Mouse (Mus musculus) kidney, postnatal 0 days (tissue): ENCODE data around the gene Slc35g1. TPM values are rescaled to one million over a fixed set of nuclear protein-coding genes. Genes with fewer than 3 reads are reported as not detected.
A peak's percentile ranks its signal among the peaks of the same experiment; 100 is the strongest.

Experiments
- ATAC-seq: fragments of 200-750 bp; cut with Nextera tagmentation; replicated peaks from 2 replicates; pipeline ENCODE4 v1.8.0; 2017; ENCODE audit warnings: low read depth, moderate number of reproducible peaks, moderate TSS enrichment, moderate library complexity; ENCODE audit not compliant: low FRiP score
- DNase-seq: peaks from one replicate; pipeline ENCODE4 v3.0.0-alpha.2; 2016; ENCODE audit warnings: low spot score
- H3K27ac ChIP-seq: fragments of 300-500 bp; sonication (generic); 2 replicates; pipeline ENCODE4 v1.5.1; 2014; ENCODE audit warnings: mild to moderate bottlenecking
- H3K27me3 ChIP-seq: fragments of 300-500 bp; sonication (generic); 2 replicates; pipeline ENCODE4 v1.6.1; 2014; ENCODE audit warnings: low read length, mixed read lengths; ENCODE audit not compliant: insufficient read depth
- H3K36me3 ChIP-seq: fragments of 300-500 bp; sonication (generic); 2 replicates; pipeline ENCODE4 v1.6.1; 2014; ENCODE audit warnings: low read length, mixed read lengths; ENCODE audit not compliant: insufficient read depth
- H3K4me1 ChIP-seq: fragments of 300-500 bp; sonication (generic); replicated peaks from 2 replicates; pipeline ENCODE4 v1.6.1; 2014; ENCODE audit warnings: antibody characterized with exemption, low read length, mixed read lengths; ENCODE audit not compliant: insufficient read depth
- H3K4me2 ChIP-seq: fragments of 300-500 bp; sonication (generic); 2 replicates; pipeline ENCODE4 v1.6.1; 2014; ENCODE audit warnings: mild to moderate bottlenecking, low read length, moderate library complexity, mixed read lengths
- H3K4me3 ChIP-seq: fragments of 300-500 bp; sonication (generic); replicated peaks from 2 replicates; pipeline ENCODE4 v1.5.1; 2014; ENCODE audit warnings: low read depth, low read length
- H3K9ac ChIP-seq: fragments of 300-500 bp; sonication (generic); 2 replicates; pipeline ENCODE4 v1.6.1; 2014; ENCODE audit warnings: low read depth, low read length
- H3K9me3 ChIP-seq: fragments of 300-500 bp; sonication (generic); replicated peaks from 2 replicates; pipeline ENCODE4 v1.6.1; 2016; ENCODE audit warnings: low read length, inconsistent platforms, mixed read lengths
- CTCF ChIP-seq: IDR thresholded peaks from 2 replicates; pipeline ENCODE4 v1.5.1; 2016; ENCODE audit warnings: antibody characterized with exemption, low read depth, mild to moderate bottlenecking, moderate library complexity
- WGBS: fragments of 180-500 bp; shearing (Covaris S2); extraction: QIAGEN DNeasy Blood & Tissue Kit; methylation state at CpG from one replicate; pipeline ENCODE4 v1.1.7; 2014; 5-methylcytosine and 5-hydroxymethylcytosine counted together
- polyA plus RNA-seq: library from polyadenylated mRNA; unstranded; fragments of >200 nt; fragmentation: Nextera tagmentation; extraction: Ambion mirVana; gene quantifications from 2 replicates; pipeline ENCODE4 v1.2.1, GENCODE M21; 2015

Slc35g1 gene
- polyA plus RNA-seq, 1 experiment from 2014 or later, result 8.7 TPM

DNA sequence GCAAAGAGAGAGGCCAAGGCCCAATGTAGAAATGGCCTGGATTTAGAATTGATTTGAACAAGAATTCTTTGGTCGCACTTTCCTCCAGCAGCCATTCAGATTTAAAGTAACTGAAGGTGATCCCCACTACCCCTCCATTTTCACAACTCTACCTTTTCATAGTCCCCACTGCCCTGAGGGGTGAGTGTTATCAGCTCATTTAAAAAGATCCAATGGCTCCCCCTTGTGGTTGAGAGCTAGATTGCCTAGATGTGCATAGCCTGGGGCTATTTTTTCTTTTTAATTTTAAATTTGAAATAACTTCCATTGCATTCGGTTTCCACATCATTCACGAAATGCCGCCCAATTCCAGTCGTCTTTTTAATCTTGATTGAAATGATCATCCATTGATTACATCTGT, 33.5 kb downstream of the Slc35g1 start:
- Histone ChIP-seq H3K4me1 (no peaks in the 10 kb centered on the region), H3K27me3 (no peaks in the 10 kb centered on the region), H3K4me2 (no peak overlapping the region), H3K9ac (no peak overlapping the region), H3K27ac (no peak overlapping the region), H3K36me3 (no peaks in the 10 kb centered on the region), H3K9me3 (no peaks in the 10 kb centered on the region), H3K4me3 (no peak overlapping the region)
- peak; percentile 71 for TF ChIP-seq CTCF
- DNase-seq, result peak; percentile 38
- 54% methylated on average over 5 of the region's 5 CpGs for WGBS
- ATAC-seq, result no peak

DNA sequence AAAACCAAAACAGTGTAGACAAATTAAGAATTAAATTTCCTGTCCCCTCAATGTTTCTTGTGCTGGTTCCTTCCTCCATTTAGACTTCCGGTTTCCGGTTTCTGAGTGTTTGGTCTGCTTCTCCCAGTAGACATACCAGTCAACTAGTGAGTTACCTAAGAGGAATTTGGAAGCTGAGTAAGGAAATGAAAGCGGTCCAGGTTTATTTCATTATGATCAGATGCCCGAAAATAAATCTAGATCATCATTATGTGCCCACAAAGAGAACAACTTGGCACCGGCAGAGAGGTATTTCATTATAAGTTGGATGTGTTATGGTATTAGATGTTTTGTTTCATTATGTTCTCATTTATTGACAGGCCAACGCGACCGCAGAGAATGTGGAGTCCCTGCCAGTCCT, 34.7 kb downstream of the Slc35g1 start:
- no peak overlapping the region for H3K9ac ChIP-seq
- no peaks in the 10 kb centered on the region for H3K9me3 ChIP-seq
- H3K4me2 ChIP-seq, result no peak overlapping the region
- ATAC-seq (no peak), DNase-seq (no peak)
- H3K27ac ChIP-seq, result no peak overlapping the region
- no peaks in the 10 kb centered on the region for H3K36me3 ChIP-seq
- TF ChIP-seq CTCF, result no peak
- 83% methylated on average over 8 of the region's 8 CpGs for WGBS
- H3K27me3 ChIP-seq, result no peaks in the 10 kb centered on the region
- no peaks in the 10 kb centered on the region for H3K4me1 ChIP-seq
- no peak overlapping the region for H3K4me3 ChIP-seq

- no peaks in the 10 kb centered on the region for H3K9me3 ChIP-seq
- H3K9ac ChIP-seq, result no peak overlapping the region
- ATAC-seq, result no peak
- WGBS, result 79% methylated on average over 7 of the region's 7 CpGs
- no peaks in the 10 kb centered on the region for H3K4me1 ChIP-seq
- no peak for DNase-seq
- no peak overlapping the region for H3K4me2 ChIP-seq
- no peak overlapping the region for H3K4me3 ChIP-seq
- H3K36me3 ChIP-seq, result no peaks in the 10 kb centered on the region
- TF ChIP-seq CTCF, result no peak
- H3K27me3 ChIP-seq, result no peaks in the 10 kb centered on the region
- H3K27ac ChIP-seq, result no peak overlapping the region
These were observed 35.5 kb downstream of the Slc35g1 start for GRCm38 (mm10) chr19:38431326-38431725.

DNA sequence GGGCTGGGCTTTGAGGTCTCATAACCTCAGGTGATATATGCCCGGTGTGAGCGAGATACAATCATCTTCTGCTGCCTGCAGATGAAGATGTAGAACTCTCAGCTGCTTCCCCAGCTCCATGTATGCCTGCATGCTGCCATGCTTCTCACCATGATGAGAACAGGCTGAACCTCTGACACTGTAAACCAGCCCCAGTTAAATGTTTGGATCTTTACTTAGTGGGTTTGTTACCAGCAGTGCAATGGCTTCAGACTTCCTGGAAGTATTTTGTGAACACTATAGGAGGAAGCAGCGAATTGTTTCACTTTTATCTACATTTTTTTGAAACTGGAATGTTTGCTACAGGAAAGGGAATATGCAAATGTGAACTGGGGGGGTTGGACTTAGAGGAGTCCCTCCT, 36.2 kb downstream of the Slc35g1 start:
- no peak for ATAC-seq
- Histone ChIP-seq H3K4me2 (no peak overlapping the region), H3K9me3 (no peaks in the 10 kb centered on the region), H3K27me3 (no peaks in the 10 kb centered on the region), H3K4me1 (no peaks in the 10 kb centered on the region), H3K9ac (no peak overlapping the region), H3K4me3 (no peak overlapping the region), H3K27ac (no peak overlapping the region), H3K36me3 (no peaks in the 10 kb centered on the region)
- DNase-seq, result no peak
- no peak for TF ChIP-seq CTCF
- WGBS, result 79% methylated on average over 3 of the region's 3 CpGs

- Histone ChIP-seq H3K4me3 (no peak overlapping the region), H3K27ac (no peak overlapping the region), H3K9ac (no peak overlapping the region), H3K4me2 (no peak overlapping the region), H3K4me1 (no peaks in the 10 kb centered on the region), H3K27me3 (no peaks in the 10 kb centered on the region), H3K36me3 (no peaks in the 10 kb centered on the region), H3K9me3 (no peaks in the 10 kb centered on the region)
- whole genome bisulfite sequencing, result 74% methylated on average over 2 of the region's 2 CpGs
- DNase-seq (no peak), ATAC-seq (no peak)
- TF ChIP-seq CTCF, result no peak
These were observed 37.6 kb downstream of the Slc35g1 start for GRCm38 (mm10) chr19:38433381-38433780.

DNA sequence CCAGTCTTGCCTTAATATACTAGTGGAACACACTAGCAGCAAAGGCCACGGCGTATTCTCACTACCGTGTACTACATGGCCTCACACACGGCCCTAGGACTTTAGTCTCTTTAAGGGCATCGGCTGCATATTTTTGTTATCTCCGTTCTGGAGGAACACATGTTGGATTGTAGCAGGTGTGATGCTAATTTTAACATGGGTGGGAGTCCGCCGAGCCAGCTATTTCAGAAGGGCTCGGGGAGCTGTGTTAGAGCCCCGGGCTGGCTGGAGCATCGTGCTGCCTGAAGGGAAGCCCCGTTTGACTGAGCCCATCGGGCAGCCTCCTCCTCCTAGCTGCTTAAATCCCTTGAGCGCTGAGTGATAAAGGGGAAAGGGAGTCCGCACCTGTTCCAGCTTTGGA, 39.4 kb downstream of the Slc35g1 start:
- no peak for DNase-seq
- 92% methylated on average over 15 of the region's 15 CpGs for WGBS
- no peak for TF ChIP-seq CTCF
- Histone ChIP-seq H3K4me1 (no peaks in the 10 kb centered on the region), H3K27me3 (no peaks in the 10 kb centered on the region), H3K4me3 (no peak overlapping the region), H3K9me3 (no peaks in the 10 kb centered on the region), H3K4me2 (no peak overlapping the region), H3K9ac (no peak overlapping the region), H3K27ac (no peak overlapping the region), H3K36me3 (no peaks in the 10 kb centered on the region)
- no peak for ATAC-seq

DNA sequence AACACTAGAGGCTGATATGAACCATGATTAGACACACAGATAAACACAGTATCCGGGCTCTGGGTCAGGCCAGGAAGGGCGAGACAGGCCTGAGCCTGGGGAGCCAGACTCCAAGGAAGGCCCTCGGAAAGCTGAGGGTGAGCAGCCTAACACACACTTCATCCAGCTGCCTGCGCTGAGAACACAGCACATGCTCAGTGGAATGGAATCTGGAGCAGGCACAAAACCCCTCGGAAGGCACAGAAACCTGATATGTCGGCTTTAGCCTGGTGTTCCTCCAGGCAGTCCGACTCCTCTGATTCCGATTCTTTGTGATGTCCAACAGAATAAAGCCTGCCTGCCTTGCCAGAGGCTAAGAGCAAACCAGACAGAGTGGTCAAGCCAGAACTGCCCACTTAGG, 46.1 kb downstream of the Slc35g1 start:
- H3K4me1 ChIP-seq, result no peaks in the 10 kb centered on the region
- H3K36me3 ChIP-seq, result no peaks in the 10 kb centered on the region
- DNase-seq (no peak), ATAC-seq (no peak)
- H3K9me3 ChIP-seq, result no peaks in the 10 kb centered on the region
- H3K9ac ChIP-seq, result no peak overlapping the region
- H3K27me3 ChIP-seq, result no peaks in the 10 kb centered on the region
- H3K4me3 ChIP-seq, result no peak overlapping the region
- TF ChIP-seq CTCF, result no peak
- H3K27ac ChIP-seq, result no peak overlapping the region
- H3K4me2 ChIP-seq, result no peak overlapping the region
- 43% methylated on average over 8 of the region's 8 CpGs for WGBS
